Mouse (Mus musculus) frontal cortex, postnatal 14 days (tissue): ENCODE data around the gene Gpbar1.
"Not testable (repeated sequence)": the region's sequence is repeated elsewhere in the genome, so short reads cannot be mapped to it uniquely, and the experiment has no call there.

ENCODE experiments used
- DNase-seq, 2 experiments: peaks; one replicate each; pipeline ENCODE4 v3.0.0; 2022; ENCODE audit warnings: low spot score in 2 of 2

Gpbar1 gene

DNA sequence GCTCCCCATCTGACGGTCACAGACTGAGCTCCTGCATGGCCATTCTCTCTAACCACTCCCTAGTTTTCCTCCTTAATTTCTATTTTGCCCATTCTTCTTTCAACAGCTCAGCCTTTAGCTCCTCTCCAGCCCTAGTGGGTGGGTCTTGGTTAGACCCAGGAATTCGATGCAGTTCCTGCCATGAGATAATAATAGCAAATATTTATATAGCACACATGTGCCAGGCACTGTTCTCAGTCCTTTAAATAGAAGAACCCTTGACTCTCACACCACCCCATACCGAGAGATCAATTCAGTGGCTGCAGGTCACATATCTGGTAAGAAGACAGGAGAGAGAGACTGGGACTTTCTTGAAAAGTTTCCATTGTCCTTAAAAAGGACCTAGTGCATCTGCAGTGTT is 43.0 kb downstream of the Gpbar1 start:
- DNase-seq, result no peak

DNA sequence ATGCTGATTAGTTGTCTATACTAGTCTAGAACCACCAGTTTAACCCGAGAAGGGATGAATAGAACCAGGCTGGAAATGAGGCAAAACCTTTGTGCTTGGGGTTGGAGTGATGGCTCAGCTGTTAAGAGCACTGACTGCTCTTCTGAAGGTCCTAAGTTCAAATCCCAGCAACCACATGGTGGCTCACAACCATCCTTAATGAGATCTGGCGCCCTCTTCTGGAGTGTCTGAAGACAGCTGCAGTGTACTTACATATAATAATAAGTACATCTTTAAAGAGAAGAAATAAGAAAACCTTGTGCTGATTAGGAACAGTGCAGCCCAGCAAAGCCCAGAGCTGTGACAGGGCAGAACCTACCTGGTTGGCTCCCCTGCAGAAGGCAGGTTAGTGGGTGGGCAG is 48.6 kb downstream of the Gpbar1 start:
- DNase-seq, result not testable (repeated sequence)
